Mouse (Mus musculus) layer of hippocampus, adult 18-20 months (tissue): ENCODE data around the gene Hunk. TPM values are rescaled to one million over a fixed set of nuclear protein-coding genes. Genes with fewer than 3 reads are reported as not detected.
A peak's percentile ranks its signal among the peaks of the same experiment; 100 is the strongest.

ENCODE experiments used
- DNase-seq, 2 experiments: peaks; one replicate each; pipeline ENCODE4 v3.0.0; 2022; ENCODE audit warnings: low spot score in 2 of 2
- long read RNA-seq: library from polyadenylated mRNA; stranded (forward); transcript quantifications from one replicate; pipeline ENCODE4 v2.0.0, GENCODE M21; 2021
- total RNA-seq, 2 experiments: library from RNA; stranded (reverse); gene quantifications; 2 replicates each; pipeline ENCODE4 v1.2.3; 2021

Hunk gene
- 10 to 100 TPM; 24.3 to 28.9 TPM for total RNA-seq
- long read RNA-seq, full-length matches to known transcripts = 33 of 45 reads
- long read RNA-seq, partial matches to known transcripts = 11 of 45 reads
- long read RNA-seq, other reads (novel, unspliced or antisense) = 1 of 45 reads

DNA sequence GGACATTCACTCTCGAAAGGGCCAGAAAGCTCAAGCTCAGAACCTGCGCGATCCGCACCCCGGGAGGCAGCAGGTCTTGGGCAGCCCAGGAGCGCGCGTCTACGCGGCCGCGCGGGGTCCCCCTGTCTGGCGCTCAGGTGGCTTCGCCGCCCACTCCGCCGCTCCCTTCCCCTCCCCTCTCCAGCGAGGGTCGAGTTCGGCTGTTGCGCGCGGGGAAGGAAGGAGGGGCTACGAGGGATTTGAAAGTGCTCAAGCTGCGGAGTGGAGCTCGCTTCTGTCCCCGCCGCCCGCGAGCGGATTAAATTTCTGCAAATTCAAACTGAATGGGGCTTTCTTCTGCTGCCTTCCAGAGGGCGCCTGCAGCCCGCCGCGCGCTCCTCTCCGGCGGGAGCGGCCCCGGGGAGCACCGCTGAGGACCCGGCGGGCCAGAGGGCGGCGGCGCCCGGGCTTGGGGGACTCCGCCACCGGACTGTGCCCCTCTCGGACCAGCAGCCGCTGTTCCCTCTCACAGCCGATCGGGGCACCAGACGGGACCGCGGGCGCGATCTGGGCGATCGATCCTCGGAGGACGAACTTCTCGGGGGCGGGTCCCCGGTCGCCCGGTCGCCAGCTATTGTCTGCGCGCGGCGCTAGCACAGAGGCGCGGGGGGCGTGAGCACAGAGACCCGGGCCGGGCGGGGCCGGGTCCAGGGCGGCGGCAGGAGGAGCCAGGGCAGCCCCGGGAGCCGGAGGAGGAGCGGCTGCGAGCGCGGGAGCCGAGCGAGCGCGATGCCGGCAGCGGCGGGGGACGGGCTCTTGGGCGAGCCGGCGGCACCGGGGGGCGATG is at the start of gene Hunk:
Gene Hunk, plus strand, starts transcription at position 326 of the 826 bp plus-strand sequence.
- DNase-seq = peak; percentile 55 to 70

DNA sequence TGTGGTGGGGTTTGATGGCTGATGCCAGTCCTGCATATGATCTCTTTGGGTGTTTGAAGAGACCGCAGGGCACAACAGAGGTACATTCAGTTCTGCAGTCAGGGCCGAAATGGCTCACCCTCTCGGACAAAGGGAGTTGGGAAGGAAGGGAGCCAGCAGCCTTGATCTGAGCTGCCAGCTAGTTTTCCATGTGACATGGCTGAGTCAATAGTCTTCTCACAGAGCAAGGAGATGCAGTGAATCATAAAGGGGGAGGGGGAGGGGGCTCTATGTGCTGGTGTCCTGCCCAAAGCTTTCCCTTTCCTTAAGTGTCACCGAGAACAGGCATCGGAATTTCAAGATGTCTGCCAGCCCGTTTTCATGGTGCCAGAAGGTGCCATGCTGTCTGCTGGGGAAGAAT is 46.8 kb upstream of the Hunk start:
- DNase-seq = no peak

DNA sequence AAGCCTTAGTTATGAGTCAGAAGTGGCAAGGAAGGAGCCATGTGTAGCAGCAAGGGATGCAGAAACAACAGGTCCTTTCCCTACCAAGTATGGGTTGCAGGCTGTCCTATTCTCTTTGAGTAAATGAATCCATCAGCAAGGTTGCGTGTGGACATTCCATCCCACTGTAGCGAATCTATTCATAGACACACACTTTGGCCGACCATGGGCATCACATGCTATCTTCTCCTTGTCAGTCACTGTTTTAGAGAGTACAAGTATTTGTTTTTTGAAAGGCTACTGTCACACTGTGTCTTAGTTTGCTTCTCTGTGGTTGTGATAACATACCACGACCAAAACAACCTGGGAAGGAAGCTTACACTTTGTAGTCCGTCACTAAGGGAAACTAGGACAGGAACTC is 44.7 kb upstream of the Hunk start:
- no peak for DNase-seq

DNA sequence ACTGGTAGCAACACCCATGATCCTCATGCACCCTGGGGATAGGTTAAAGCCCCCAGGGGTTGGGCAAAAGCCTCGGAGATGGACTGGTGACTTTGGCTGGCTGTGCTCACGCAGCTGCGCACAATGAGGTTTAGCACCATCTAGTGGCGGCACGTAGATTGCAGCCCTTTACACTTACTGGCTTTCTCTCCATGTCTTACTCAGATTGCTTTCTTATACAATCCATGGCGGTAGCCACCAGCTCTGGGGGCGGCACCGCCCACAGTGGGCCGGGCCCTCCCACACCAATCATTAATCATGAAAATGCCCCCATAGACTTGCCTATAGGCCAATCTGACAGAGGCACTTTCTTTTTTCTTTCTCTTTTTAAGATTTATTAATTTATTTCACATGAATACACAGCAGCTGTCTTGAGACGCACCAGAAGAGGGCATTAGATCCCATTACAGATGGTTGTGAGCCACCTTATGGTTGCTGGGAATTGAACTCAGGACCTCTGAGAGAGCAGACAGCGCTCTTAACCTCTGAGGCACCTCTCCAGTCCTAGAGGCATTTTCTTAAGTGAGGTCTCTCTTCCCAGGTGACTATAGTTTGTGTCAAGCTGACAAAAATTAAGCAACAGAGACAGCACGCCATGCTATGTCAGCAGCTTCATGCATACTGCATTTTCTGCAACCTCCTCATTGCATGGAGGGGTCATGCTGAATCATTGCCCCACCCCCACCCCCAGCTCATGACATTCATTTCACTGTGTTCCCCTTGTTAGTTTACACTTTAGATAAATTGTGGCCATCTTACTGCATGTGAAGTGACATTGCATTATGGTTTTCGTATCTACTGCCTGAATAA is 35.9 kb upstream of the Hunk start:
- peak; percentile 32 to 78 for DNase-seq

DNA sequence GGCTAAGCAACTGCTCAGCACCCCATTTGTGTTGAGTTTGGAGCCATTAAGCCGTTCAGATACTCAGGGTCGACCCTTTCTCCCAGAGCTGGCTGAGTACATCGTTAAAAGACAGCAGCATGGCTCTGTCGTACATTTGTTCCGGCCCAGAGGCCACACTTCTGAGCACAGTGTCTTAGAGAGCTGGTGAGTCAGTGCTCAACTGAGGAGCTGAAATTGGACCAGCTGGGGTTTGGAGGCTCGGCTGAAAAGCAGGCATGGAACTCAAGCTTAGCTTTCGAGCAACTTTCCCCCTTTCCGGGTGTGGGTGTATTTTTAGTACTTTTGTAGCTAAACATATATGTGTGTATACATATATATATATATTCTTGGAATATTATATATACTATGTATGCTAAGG is 34.1 kb upstream of the Hunk start:
- DNase-seq = peak in 1 of 2 experiments; percentile 28

DNA sequence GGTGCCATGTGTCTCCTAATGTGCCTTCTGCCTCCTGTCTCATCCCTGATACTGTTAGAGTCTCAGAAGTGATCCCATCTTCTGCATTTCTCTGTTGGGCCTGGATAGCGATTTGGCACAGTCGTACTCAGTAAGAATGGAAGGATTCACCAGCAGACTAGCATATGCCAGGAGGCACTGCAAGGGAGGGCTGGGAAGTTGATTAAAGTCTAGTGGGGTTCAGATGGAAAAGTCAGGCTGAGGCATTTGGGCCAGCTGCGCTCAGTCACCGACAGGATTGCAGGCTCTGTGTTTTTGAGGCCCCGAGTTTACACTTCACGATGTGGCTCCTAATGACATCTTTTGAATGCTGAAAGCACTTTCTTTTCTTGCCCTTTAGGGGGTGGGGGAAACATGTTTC is 33.1 kb upstream of the Hunk start:
- DNase-seq = peak; percentile 22 to 53

- peak in 1 of 2 experiments; percentile 55 for DNase-seq
Measured at GRCm38 (mm10) chr16:90353156-90353555, 32.7 kb upstream of the Hunk start.

- DNase-seq = no peak
Measured at GRCm38 (mm10) chr16:90359329-90359728, 26.5 kb upstream of the Hunk start.

GRCm38 (mm10) chr16:90359750-90360149 is 26.1 kb upstream of the Hunk start:
- no peak for DNase-seq

DNA sequence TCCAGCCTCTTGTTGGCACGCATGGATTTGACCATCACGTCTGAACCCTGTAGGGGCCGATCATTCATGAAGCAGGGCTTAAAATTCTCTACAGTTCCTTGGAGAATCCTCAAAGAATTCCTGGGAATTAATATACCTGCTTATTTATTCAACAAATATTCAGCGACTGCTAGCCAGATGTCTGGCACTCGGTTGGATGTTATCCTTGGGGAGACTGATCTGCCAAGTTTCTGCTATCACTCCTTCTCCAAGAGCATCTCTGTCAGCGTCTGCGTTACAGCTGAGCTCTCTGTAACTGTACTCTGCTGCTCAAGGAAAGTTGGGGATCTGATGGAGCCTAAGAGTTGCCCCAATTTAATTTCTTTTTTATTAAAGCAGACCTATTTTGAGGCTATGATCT is 25.5 kb upstream of the Hunk start:
- no peak for DNase-seq

GRCm38 (mm10) chr16:90362926-90363325 is 22.9 kb upstream of the Hunk start:
- DNase-seq = no peak

DNA sequence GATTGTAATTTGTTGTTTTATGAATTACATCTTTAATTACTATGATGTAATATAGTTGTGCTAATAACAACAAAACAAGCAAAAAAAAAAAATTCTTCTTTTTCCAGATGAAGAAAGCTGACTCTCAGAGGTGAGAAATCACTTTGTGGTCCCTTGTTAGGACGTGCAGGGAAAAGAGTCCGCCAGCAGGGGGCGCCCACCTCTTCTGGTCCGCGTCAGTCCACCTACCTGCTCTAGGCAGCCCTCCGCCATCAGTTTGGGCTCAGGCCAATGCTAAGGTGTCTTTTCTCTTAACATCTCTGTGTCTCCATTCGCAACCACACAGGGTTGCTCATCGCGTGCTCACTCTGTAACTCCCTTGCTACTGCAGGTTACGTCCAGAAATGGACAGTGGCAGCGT is 5.9 kb upstream of the Hunk start:
- peak in 1 of 2 experiments; percentile 80 for DNase-seq

DNA sequence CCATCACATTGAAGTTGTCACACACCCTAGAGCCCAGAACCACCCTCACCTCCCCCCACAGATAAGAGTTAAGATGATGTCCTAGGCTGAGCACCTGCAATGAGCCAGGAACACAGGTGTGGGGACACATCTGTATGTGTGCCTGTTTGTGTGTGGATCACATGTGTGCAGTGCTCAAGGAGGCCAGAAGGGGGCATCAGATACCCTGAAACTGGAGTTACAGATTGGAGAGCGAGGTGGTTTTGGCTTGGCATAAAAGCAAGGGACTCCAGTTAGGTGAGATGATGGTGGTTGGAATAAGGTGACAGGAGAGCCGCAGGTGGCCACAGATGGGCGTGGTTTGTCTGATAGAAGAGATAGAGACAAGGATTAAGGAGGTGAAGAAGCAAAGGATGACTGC is 4.2 kb upstream of the Hunk start:
- no peak for DNase-seq

- DNase-seq = no peak
Measured at GRCm38 (mm10) chr16:90382701-90383280, 3.0 kb upstream of the Hunk start.

DNA sequence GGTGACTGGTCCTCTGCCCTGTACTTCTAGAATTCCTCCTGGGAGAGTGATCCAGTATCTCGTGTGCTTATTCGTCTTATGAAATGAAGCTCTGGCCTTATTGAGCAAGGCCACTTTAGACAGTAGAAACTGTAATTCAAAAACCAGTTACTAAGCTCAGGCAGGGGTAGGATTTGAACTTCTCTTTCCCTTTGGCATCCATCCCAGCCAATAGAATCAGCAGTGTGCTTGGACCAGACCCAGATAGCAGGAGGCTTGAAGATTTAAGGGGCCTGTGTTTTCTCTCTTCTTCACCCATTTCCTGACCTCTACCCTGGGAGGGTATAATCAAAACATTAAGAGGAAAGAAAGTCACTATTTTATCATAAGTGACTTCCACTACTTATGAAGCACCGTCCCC is 1.8 kb upstream of the Hunk start:
- DNase-seq = no peak

DNA sequence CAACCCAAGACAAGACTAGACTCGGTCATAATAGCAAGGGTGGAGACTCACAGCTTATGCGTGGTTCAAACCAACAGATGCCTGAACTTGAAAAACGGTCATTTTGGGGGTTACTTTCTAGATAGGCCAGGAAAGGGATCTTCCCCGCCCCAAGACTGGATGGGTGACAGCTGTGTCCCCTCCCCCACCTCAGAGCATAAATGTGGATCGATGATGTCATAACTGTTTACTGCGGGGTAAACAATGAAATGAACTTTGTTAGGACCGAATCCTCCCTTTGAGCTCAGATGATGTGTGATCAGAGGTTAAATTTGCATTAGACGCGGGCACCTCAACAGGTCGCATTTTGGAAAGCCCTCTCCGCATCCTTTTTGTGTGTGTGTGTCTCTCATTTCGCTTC is 967 bp upstream of the Hunk start:
- no peak for DNase-seq

DNA sequence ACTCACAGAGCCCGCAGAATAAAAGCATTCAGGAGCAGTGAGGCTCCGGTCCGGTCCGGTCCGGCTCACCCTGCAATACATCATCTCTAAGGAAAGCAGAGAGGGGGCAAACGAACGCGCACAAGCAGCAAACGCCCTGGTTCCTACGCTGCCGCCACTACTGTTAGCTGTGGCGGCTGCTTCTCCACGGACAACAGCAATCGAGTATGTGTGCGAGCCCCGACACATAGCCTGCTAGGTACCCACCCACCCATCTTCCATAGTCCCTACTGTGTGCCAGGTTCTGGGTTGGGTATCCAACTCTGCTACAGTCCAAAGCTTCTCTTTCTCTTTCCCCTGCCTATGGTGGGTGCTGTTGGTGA is 506 bp upstream of the Hunk start:
- no peak for DNase-seq

GRCm38 (mm10) chr16:90386514-90387160 is 824 bp downstream of the Hunk start:
- DNase-seq = peak in 1 of 2 experiments; percentile 44

DNA sequence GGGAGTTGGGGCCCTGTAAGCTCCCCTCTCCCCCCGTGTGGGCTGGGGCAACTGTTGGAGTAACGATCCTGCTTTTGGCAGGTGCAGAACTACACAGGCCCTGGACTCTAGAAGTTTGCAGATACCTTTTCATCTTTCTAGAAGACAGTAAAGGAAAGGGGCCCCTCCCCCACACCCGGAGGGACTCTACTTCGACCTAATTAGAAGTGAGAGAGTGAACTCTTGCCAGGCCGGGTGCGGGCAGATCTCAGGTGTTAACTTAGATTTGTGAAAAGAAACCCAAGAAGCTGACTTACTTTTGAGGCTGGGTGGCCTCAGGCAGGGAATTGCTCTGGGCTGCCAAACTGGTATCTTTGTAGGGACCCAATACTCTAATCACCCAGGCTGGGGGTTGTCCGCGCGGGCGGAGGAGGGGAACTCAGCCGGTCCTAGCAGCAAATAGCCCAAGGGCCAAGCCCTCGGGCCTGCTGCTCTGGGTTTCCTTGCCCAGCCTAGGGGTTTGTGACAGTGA is 1.4 kb downstream of the Hunk start:
- peak in 1 of 2 experiments; percentile 32 for DNase-seq

DNA sequence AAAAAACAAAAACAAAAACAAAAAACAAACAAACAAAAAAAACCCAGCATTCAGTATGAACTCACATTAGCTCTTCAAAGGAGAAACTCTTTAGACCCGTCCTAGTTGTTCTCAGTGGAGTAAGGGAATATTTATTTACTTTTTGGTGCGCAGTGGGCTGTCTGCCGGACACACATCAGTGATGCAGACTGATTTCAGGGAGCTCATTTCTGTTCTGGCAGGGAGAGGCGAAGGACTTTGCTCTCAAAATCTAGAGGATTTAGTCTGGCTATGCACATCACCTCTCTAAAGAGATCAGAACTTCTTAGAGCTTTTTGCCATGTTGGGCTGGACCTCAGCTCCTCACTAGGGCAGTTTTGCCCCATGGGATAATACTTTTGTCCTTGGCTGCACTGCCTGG is 2.1 kb downstream of the Hunk start:
- no peak for DNase-seq
